Mouse (Mus musculus) bone marrow, adult 2 months (tissue): ENCODE measurements around the gene Grik2.

Experiments used
- CTCF ChIP-seq: fragments of 200-500 bp; IDR thresholded peaks from 2 replicates; pipeline ENCODE4 v1.5.1; 2011; ENCODE audit warnings: low read length, control low read depth; ENCODE audit not compliant: control insufficient read depth, insufficient read depth
- POLR2A ChIP-seq: fragments of 200-500 bp; IDR thresholded peaks from 2 replicates; pipeline ENCODE4 v1.6.1; 2011; ENCODE audit warnings: low read depth, mild to moderate bottlenecking, control low read depth, low read length, borderline replicate concordance; ENCODE audit not compliant: control insufficient read depth

DNA sequence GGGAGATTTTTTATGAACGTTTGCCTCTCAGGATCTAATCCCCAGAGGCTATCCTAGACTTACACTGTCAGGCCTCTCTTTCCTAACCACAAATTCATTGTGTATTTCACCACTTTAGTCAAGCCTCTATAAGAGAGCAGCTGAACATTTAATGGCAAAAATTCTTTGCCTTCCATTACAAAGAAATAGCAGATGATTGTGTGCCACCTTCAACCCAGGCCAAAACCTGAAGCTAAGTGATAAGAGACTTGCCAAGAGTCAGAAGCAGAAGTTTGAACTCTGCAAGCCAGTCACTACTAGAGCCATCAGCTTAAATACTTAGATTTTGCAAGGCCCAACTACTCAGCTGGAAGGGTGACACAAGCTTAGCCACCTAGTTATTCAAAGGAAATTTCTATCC lies 287.9 kb downstream of the Grik2 start:
- TF ChIP-seq POLR2A (no peak), CTCF (no peak)
